Mouse (Mus musculus) monocyte, adult 2 months (primary cell): Measurements from ENCODE around the gene Triap1.

Experiments used
- DNase-seq, 2 experiments: peaks; one replicate each; pipeline ENCODE4 v3.0.0; 2022; ENCODE audit warnings: low spot score in 2 of 2, low read depth in 1 of 2

Triap1 gene

GRCm38 (mm10) chr5:115391935-115392334 is 50.9 kb downstream of the Triap1 start:
- no peak for DNase-seq

- DNase-seq: no peak
Observed at GRCm38 (mm10) chr5:115392969-115393368, 51.9 kb downstream of the Triap1 start.
